Mouse (Mus musculus): ENCODE data around the gene Erich3.

DNA sequence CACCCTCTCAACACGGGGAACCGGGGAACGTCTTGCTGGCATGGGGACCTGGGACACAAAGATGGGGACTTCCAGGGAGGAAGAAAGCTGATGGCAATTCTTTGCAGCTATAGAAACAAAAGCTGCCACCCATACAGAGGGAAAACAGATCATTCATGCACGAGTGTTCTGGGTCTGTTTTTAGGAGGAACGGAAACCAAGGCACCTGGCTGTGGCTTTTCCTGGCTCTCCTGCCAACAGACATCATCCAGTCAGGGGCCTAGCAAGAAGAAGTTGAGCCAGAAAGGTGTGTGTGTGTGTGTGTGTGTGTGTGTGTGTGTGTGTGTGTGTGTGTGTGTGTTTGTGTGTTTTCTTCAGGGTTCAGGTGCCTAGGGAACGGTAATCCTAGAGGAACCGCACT lies at the start of gene Erich3:
- TF ChIP-seq CTCF (IDR thresholded peaks at IDR 0.05; ENCODE audit: extremely low read depth, insufficient read depth, insufficient read length, insufficient replicate concordance) (no peak), POLR2A (IDR thresholded peaks at IDR 0.05; ENCODE audit: low read depth, low read length) (no peak)
